Mouse (Mus musculus) layer of hippocampus, postnatal 36 days (tissue): Measurements from ENCODE around the gene Wnt6. TPM values are rescaled to one million over a fixed set of nuclear protein-coding genes. Genes with fewer than 3 reads are reported as not detected.
"Not testable (repeated sequence)": the region's sequence is repeated elsewhere in the genome, so short reads cannot be mapped to it uniquely, and the experiment has no call there.

Experiments
- DNase-seq, 2 experiments: peaks; one replicate each; pipeline ENCODE4 v3.0.0; 2022
- total RNA-seq, 2 experiments: library from RNA; stranded (reverse); gene quantifications; 2 replicates each; pipeline ENCODE4 v1.2.3; 2021

Gene Wnt6
- total RNA-seq, 2 experiments from 2014 or later = 0.30 to 0.81 TPM

- DNase-seq = peak; percentile 34 to 54
Observed at GRCm38 (mm10) chr1:74806360-74807311, 34.9 kb downstream of the Wnt6 start.

- DNase-seq = no peak
Observed at GRCm38 (mm10) chr1:74807551-74808071, 35.9 kb downstream of the Wnt6 start.

GRCm38 (mm10) chr1:74808078-74808477 is 36.4 kb downstream of the Wnt6 start:
- peak; percentile 84 to 89 for DNase-seq

GRCm38 (mm10) chr1:74809007-74809406 is 37.3 kb downstream of the Wnt6 start:
- DNase-seq = no peak

GRCm38 (mm10) chr1:74814931-74815647 is 43.4 kb downstream of the Wnt6 start:
- DNase-seq = no peak

GRCm38 (mm10) chr1:74815965-74816364 is 44.3 kb downstream of the Wnt6 start:
- DNase-seq = not testable (repeated sequence)

GRCm38 (mm10) chr1:74816612-74817199 is 45.0 kb downstream of the Wnt6 start:
- DNase-seq = peak; percentile 84

- no peak for DNase-seq
Observed at GRCm38 (mm10) chr1:74817219-74817618, 45.5 kb downstream of the Wnt6 start.

- no peak for DNase-seq
Observed at GRCm38 (mm10) chr1:74818509-74818908, 46.8 kb downstream of the Wnt6 start.

- DNase-seq = not testable (repeated sequence)
Observed at GRCm38 (mm10) chr1:74823598-74823997, 51.9 kb downstream of the Wnt6 start.

- peak in 1 of 2 experiments; percentile 44 for DNase-seq
Observed at GRCm38 (mm10) chr1:74824518-74825302, 53.0 kb downstream of the Wnt6 start.

- no peak for DNase-seq
Observed at GRCm38 (mm10) chr1:74830061-74830460, 58.4 kb downstream of the Wnt6 start.

- DNase-seq = no peak
Observed at GRCm38 (mm10) chr1:74833255-74833654, 61.6 kb downstream of the Wnt6 start.

Other genes starting within 250 kb of the Wnt6 start
- gene Plcd4, start 229.0 kb upstream of the Wnt6 start, total RNA-seq = 10 to 100 TPM; 20.4 to 22.8 TPM
- gene Usp37, start 227.6 kb upstream of the Wnt6 start, total RNA-seq = 10 to 100 TPM; 26.3 to 27.9 TPM
- gene Zfp142, start 183.6 kb upstream of the Wnt6 start, total RNA-seq = 10 to 100 TPM; 26.5 to 31.7 TPM
- 10 to 100 TPM; 24.0 to 24.1 TPM for gene Bcs1l, start 183.6 kb upstream of the Wnt6 start, total RNA-seq
- gene Rnf25, start 170.5 kb upstream of the Wnt6 start, total RNA-seq = 10 to 100 TPM; 65.8 to 67.2 TPM
- 1 to 10 TPM; 4.9 to 5.5 TPM for gene Stk36, start 170.4 kb upstream of the Wnt6 start, total RNA-seq
- 10 to 100 TPM; 27.1 to 29.0 TPM for gene Ttll4, start 110.1 kb upstream of the Wnt6 start, total RNA-seq
- gene Cyp27a1, start 58.3 kb upstream of the Wnt6 start, total RNA-seq = 1 to 10 TPM; 1.5 to 1.7 TPM
- not detected for gene Prkag3, start 22.7 kb upstream of the Wnt6 start, total RNA-seq
- gene Wnt10a, start 19.6 kb downstream of the Wnt6 start, total RNA-seq = 1 to 10 TPM; 1.8 to 2.6 TPM
- 100 to 1,000 TPM; 194 to 207 TPM for gene Cdk5r2, start 83.0 kb downstream of the Wnt6 start, total RNA-seq
- gene Fev, start 113.5 kb downstream of the Wnt6 start, total RNA-seq = not detected
- gene Cryba2, start 121.3 kb downstream of the Wnt6 start, total RNA-seq = not detected
- 1 to 10 TPM; 1.5 to 1.8 TPM for gene Cfap65, start 163.7 kb downstream of the Wnt6 start, total RNA-seq
- under 1 TPM; 0.30 to 0.32 TPM for gene Ihh, start 179.8 kb downstream of the Wnt6 start, total RNA-seq